Mouse (Mus musculus) T-helper 2 cell (primary cell): ENCODE measurements around the gene Ssr3.

Experiments used
- in situ Hi-C: fragments of 300-600 bp; cut with MboI, MseI; formaldehyde crosslinking; loops from one replicate; pipeline ENCODE4 v1.15.1; 2025; ENCODE audit warnings: high pct_unique_total_duplicates

Ssr3 gene

DNA sequence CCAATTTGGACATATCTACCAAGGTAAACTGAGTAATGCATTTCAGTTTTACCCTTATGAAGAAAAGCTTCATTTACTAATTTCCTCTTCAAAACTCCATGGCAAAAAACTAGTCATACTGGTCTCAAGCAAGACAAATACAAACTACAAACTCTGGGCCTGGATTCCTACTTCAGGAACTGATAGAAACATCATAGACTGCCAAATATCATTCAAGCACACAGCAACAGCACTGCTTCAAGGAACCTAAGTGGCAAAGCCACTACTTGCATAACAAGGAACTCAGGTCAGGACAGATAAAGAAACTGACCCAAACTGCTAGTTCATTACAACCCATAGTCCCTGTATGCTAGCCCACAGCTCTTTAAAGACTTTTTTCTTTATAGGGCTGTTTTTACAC, 13.7 kb downstream of the Ssr3 start:
- in situ Hi-C loops = no loop called here

DNA sequence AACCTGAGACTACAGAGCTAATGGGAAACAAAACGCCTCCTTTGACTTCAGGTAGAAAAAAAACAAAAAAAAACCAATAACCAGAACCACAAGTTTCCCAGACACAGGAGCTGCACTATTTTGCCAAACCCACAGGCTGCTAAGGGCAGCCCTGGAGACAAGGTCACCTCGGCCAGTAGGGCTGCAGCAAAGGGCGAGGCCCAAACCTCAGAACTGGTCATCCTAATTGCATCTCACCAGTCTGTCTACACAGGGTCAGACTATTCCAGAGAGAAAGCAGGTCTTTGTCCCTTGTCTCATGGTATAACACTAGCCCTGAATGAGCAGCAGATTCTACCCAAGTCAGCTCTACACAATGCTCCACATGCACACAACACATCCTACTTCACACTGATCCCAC, 17.7 kb downstream of the Ssr3 start:
- in situ Hi-C loops = no loop called here

- in situ Hi-C loops = no loop called here
Observed at GRCm38 (mm10) chr3:65373594-65374182, 18.7 kb downstream of the Ssr3 start.

DNA sequence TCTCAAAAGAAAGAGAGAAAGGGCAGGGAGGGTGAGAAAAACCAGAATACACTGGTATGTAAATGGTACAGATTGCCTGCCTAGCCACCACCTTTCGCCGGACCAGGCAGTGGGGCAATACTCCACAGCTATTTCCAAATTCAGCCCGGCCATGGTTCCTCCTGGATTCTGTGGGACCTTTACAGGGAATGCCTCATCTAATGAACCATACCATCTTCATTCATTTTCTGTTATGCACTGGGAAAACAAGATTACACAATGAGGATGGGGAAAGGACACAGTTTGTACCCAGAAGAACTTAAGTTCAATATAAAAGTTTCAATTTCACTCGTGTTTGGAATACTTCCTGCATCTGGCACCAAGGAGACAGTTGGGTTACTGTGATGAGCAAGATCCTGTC, 19.9 kb downstream of the Ssr3 start:
- in situ Hi-C loops = no loop called here

- in situ Hi-C loops = no loop called here
Observed at GRCm38 (mm10) chr3:65367944-65368343, 24.5 kb downstream of the Ssr3 start.

- in situ Hi-C loops = no loop called here
Observed at GRCm38 (mm10) chr3:65365921-65366710, 26.3 kb downstream of the Ssr3 start.

DNA sequence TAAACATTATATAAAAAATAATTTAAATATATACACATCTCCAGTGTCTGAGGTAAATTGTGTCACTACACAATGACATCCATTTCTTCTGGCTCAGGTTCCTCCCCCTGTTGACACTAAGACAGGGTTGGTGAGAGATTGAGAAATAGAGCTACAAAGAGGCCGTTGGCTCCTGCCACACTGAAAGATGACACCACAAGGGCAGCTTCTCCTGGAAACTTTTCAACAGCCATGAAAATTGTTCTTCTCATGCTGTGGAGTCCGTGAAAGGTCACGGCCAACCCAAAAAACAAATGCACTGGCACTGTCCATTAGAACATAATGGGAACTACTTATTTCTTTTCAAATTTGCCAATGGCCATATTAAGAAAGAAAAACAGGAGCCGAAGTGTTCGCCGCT, 27.2 kb downstream of the Ssr3 start:
- in situ Hi-C loops = no loop called here

GRCm38 (mm10) chr3:65363438-65363837, 29.0 kb downstream of the Ssr3 start:
- in situ Hi-C loops = no loop called here

GRCm38 (mm10) chr3:65360163-65360969, 32.1 kb downstream of the Ssr3 start:
- in situ Hi-C loops = no loop called here

DNA sequence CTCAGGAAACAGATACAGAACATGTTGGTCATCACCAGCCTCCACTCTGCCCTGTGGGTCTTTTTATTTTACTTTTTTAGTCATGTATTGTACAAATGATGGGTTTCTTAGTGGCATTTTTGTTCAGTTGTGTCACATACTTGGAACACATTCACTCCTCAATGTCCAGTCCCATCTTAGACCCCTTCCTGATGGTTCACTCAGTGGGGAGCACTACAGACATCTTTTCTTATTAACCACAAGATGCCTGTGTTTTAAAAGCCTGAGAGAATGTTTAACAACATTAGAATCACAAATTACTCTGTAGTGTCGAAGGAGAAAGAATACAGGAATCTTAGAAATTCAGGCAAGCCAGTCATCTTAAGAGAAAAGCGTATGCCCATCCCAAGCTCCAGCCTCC, 33.6 kb downstream of the Ssr3 start:
- in situ Hi-C loops = no loop called here

- in situ Hi-C loops = no loop called here
Observed at GRCm38 (mm10) chr3:65358275-65358674, 34.1 kb downstream of the Ssr3 start.

- in situ Hi-C loops = no loop called here
Observed at GRCm38 (mm10) chr3:65355479-65355878, 36.9 kb downstream of the Ssr3 start.

DNA sequence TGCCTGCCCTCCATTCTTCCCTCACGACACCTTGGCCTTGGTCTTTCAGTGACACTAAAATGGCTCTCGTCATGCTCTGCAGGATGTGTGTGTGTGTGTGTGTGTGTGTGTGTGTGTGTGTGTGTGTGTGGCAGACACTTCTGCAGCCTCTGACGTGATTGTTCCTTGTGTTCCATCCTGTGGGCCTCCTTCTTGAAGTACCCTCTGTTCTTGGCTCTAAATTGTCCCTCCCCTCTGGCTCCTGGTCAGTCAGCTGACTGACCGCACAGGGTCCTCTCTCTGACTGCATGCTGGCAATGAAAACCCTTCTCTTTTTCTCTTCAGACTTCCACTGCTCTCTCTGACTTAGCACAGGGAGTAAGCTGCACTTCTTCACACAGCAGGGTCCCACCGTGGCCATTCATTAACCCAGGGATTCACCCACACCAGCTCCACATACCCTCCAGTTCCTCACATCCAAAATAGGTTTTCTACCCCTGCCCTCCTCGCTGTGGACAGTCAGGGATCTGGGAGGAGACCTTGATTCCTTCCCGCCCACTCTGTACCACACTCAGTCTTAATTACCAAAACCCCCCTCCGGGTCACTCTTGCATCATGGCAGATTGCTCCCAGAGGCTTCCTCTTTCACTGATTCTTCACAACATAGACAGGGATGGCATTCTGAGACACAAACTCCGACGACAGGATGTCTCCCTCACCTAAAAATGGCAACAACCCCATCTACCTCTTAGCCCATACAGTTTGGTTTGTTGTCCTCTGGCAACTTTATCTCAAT, 39.0 kb downstream of the Ssr3 start:
- in situ Hi-C loops = no loop called here

DNA sequence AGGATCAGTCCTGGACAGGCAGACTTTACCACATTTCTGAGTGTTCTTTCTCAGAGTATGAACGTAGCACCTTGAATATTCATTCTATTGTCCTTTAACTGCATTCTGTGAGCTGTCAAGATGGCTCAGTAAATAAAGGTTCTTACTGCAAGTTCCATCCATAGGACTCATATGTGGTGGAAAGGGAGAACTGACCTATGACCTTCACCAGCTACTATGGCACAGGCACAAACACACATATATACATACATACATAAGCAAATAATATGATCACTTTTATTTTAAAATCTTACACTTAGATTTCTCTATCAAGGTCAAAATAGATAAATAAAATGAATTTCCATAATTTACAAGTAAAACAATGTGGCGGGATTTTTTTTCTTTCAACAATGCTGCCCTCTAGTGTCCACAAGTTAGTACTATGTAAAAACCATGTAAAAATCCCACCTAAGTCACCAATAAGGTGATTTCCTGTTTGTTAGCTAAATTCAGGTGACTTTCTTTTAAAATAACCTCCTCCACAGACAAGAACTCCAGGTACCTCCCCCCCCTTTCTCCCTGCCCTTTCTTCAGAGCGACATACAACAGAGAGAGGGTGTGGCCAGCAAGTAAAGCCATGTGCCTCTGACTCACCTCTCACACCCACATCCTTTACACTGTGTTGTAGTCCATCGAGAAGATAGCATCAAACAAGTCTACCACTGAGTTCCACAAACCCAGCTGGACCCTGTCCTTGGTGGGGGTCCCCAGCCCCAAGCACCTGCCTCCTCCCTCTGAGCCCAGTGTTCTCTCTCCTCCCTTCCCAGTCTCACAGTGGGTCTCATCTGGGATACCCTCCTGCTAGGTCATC, 39.9 kb downstream of the Ssr3 start:
- in situ Hi-C loops = no loop called here

GRCm38 (mm10) chr3:65346176-65346575, 46.2 kb downstream of the Ssr3 start:
- in situ Hi-C loops = no loop called here

GRCm38 (mm10) chr3:65340173-65340951, 52.1 kb downstream of the Ssr3 start:
- in situ Hi-C loops = no loop called here

- in situ Hi-C loops = no loop called here
Observed at GRCm38 (mm10) chr3:65337835-65338464, 54.5 kb downstream of the Ssr3 start.
